Mouse (Mus musculus): ENCODE results near the gene Rsad2. TPM values are rescaled to one million over a fixed set of nuclear protein-coding genes. Genes with fewer than 3 reads are reported as not detected.

Gene Rsad2
- polyA plus RNA-seq, 1 experiment, result not detected

- Histone ChIP-seq H3K27me3 (ENCODE audit: control insufficient read depth, insufficient read depth, insufficient read length) (no peaks in the 10 kb centered on the region), H3K79me2 (ENCODE audit: control insufficient read depth, insufficient read depth) (no peaks in the 10 kb centered on the region), H3K36me3 (ENCODE audit: control insufficient read depth, insufficient read depth) (no peaks in the 10 kb centered on the region), H3K4me3 (ENCODE audit: insufficient read depth, poor library complexity, severe bottlenecking) (no peak overlapping the region), H3ac (ENCODE audit: control insufficient read depth, insufficient read length, low read depth) (no peak overlapping the region), H3K79me3 (ENCODE audit: low read depth) (no peaks in the 10 kb centered on the region)
- TF ChIP-seq MYOG (IDR thresholded peaks at IDR 0.05; ENCODE audit: control insufficient read depth, extremely low read depth, insufficient read length) (no peak), MAX (IDR thresholded peaks at IDR 0.05) (no peak), FOSL1 (IDR thresholded peaks at IDR 0.05; ENCODE audit: insufficient read depth, low read length, poor library complexity, severe bottlenecking) (no peak), USF1 (IDR thresholded peaks at IDR 0.05; ENCODE audit: low read depth) (no peak), CTCF (IDR thresholded peaks at IDR 0.05; ENCODE audit: control insufficient read depth, insufficient read depth, insufficient read length) (no peak), MYOD1 (IDR thresholded peaks at IDR 0.05; ENCODE audit: control insufficient read depth, insufficient read length, low read depth) (no peak), CEBPB (IDR thresholded peaks at IDR 0.05; ENCODE audit: low read depth) (no peak)
These were observed 61.5 kb downstream of the Rsad2 start for GRCm38 (mm10) chr12:26394485-26395470.

- Histone ChIP-seq H3K79me2 (ENCODE audit: control insufficient read depth, insufficient read depth) (no peaks in the 10 kb centered on the region), H3K79me3 (ENCODE audit: low read depth) (no peaks in the 10 kb centered on the region), H3K36me3 (ENCODE audit: control insufficient read depth, insufficient read depth) (no peaks in the 10 kb centered on the region), H3K27me3 (ENCODE audit: control insufficient read depth, insufficient read depth, insufficient read length) (no peaks in the 10 kb centered on the region), H3ac (ENCODE audit: control insufficient read depth, insufficient read length, low read depth) (no peak overlapping the region), H3K4me3 (ENCODE audit: insufficient read depth, poor library complexity, severe bottlenecking) (no peak overlapping the region)
- no peak for TF ChIP-seq MYOD1 (IDR thresholded peaks at IDR 0.05; ENCODE audit: control insufficient read depth, insufficient read length, low read depth)
- no peak for TF ChIP-seq MYOG (IDR thresholded peaks at IDR 0.05; ENCODE audit: control insufficient read depth, extremely low read depth, insufficient read length)
- no peak for TF ChIP-seq CEBPB (IDR thresholded peaks at IDR 0.05; ENCODE audit: low read depth)
- no peak for TF ChIP-seq USF1 (IDR thresholded peaks at IDR 0.05; ENCODE audit: low read depth)
- TF ChIP-seq MAX (IDR thresholded peaks at IDR 0.05), result no peak
- no peak for TF ChIP-seq CTCF (IDR thresholded peaks at IDR 0.05; ENCODE audit: control insufficient read depth, insufficient read depth, insufficient read length)
- TF ChIP-seq FOSL1 (IDR thresholded peaks at IDR 0.05; ENCODE audit: insufficient read depth, low read length, poor library complexity, severe bottlenecking), result no peak
These were observed 63.0 kb downstream of the Rsad2 start for GRCm38 (mm10) chr12:26393291-26393690.

Small RNA genes within 50 kb of the gene (microRNA-seq; reads per million reads assigned to microRNA genes)
- 0.12 reads per million for gene Mir6538 (ENCODE audit: borderline microRNAs expressed)

Other genes with a start within 250 kb of the Rsad2 start
- gene Rnf144a, start 41.2 kb downstream of the Rsad2 start, polyA plus RNA-seq (2012; fragmentation: generic; extraction: Trizol), result not detected
- 0.02 TPM for gene Cmpk2, start 12.8 kb upstream of the Rsad2 start, polyA plus RNA-seq (2012; fragmentation: generic; extraction: Trizol)

Data from C2C12 (cell line).